Mouse (Mus musculus) ES-Bruce4 (cell line): ENCODE data around the gene Ubiad1. TPM values are rescaled to one million over a fixed set of nuclear protein-coding genes. Genes with fewer than 3 reads are reported as not detected.
A peak's percentile ranks its signal among the peaks of the same experiment; 100 is the strongest.

Experiments
- H3K27ac ChIP-seq: 2 replicates; pipeline ENCODE4 v1.5.1; 2012; ENCODE audit warnings: low read length, inconsistent platforms; ENCODE audit not compliant: insufficient read depth
- H3K27me3 ChIP-seq: 2 replicates; pipeline ENCODE4 v1.6.1; 2012; ENCODE audit warnings: mild to moderate bottlenecking, low read length, inconsistent platforms; ENCODE audit not compliant: control insufficient read depth, poor library complexity, insufficient read depth, severe bottlenecking
- H3K36me3 ChIP-seq: 2 replicates; pipeline ENCODE4 v1.6.1; 2012; ENCODE audit warnings: inconsistent platforms, mild to moderate bottlenecking, low read length, moderate library complexity; ENCODE audit not compliant: control insufficient read depth, poor library complexity, insufficient read depth, severe bottlenecking
- H3K4me1 ChIP-seq: one replicate; pipeline ENCODE4 v1.8.1; 2011; ENCODE audit warnings: low read length; ENCODE audit not compliant: control insufficient read depth, insufficient read depth
- H3K4me3 ChIP-seq: 2 replicates; pipeline ENCODE4 v1.5.1; 2011; ENCODE audit warnings: low read depth, mild to moderate bottlenecking, low read length
- H3K9ac ChIP-seq: 2 replicates; pipeline ENCODE4 v1.6.1; 2012; ENCODE audit warnings: low read depth, mild to moderate bottlenecking, inconsistent platforms; ENCODE audit not compliant: poor library complexity, severe bottlenecking
- H3K9me3 ChIP-seq: replicated peaks from 2 replicates; pipeline ENCODE4 v1.6.1; 2012; ENCODE audit warnings: mild to moderate bottlenecking, low read length, inconsistent platforms; ENCODE audit not compliant: control insufficient read depth, poor library complexity, insufficient read depth, severe bottlenecking
- CTCF ChIP-seq: IDR thresholded peaks from one replicate; pipeline ENCODE4 v1.8.1; 2011; ENCODE audit warnings: low read depth, low read length
- EP300 ChIP-seq: IDR thresholded peaks from 2 replicates; pipeline ENCODE4 v1.6.1; 2011; ENCODE audit warnings: low read depth, low read length; ENCODE audit not compliant: insufficient read depth
- POLR2A ChIP-seq: IDR thresholded peaks from one replicate; pipeline ENCODE4 v1.8.1; 2011; ENCODE audit warnings: low read length; ENCODE audit not compliant: insufficient read depth
- polyA plus RNA-seq: library from polyadenylated mRNA; stranded (reverse); fragments of >200 nt; gene quantifications from 2 replicates; pipeline ENCODE4 v1.2.4, GENCODE M21; 2011; ENCODE audit warnings: low read depth; ENCODE audit not compliant: missing spikeins, insufficient read depth, insufficient read length

Ubiad1 gene
- polyA plus RNA-seq, 1 experiment = 10.3 TPM

- no peaks in the 10 kb centered on the region for H3K4me1 ChIP-seq
- H3K27ac ChIP-seq = no peak overlapping the region
- H3K4me3 ChIP-seq = no peak overlapping the region
- H3K9me3 ChIP-seq = no peaks in the 10 kb centered on the region
- no peaks in the 10 kb centered on the region for H3K27me3 ChIP-seq
- peaks cover 7% of the 10 kb centered on the region for H3K36me3 ChIP-seq
- no peak for TF ChIP-seq POLR2A
- no peak for TF ChIP-seq EP300
- TF ChIP-seq CTCF = no peak
- no peak overlapping the region for H3K9ac ChIP-seq
These were observed 16.2 kb upstream of the Ubiad1 start for GRCm38 (mm10) chr4:148460656-148461284.

- no peaks in the 10 kb centered on the region for H3K4me1 ChIP-seq
- no peak for TF ChIP-seq POLR2A
- no peak for TF ChIP-seq CTCF
- TF ChIP-seq EP300 = no peak
- H3K36me3 ChIP-seq = peaks cover 4% of the 10 kb centered on the region; the same call in 1 of the 2 replicates
- no peak overlapping the region for H3K27ac ChIP-seq
- no peak overlapping the region for H3K9ac ChIP-seq
- no peaks in the 10 kb centered on the region for H3K9me3 ChIP-seq
- no peaks in the 10 kb centered on the region for H3K27me3 ChIP-seq
- no peak overlapping the region for H3K4me3 ChIP-seq
These were observed 11.0 kb upstream of the Ubiad1 start for GRCm38 (mm10) chr4:148455477-148456025.

- peaks cover 4% of the 10 kb centered on the region; the same call in 1 of the 2 replicates for H3K36me3 ChIP-seq
These were observed 9.1 kb upstream of the Ubiad1 start for GRCm38 (mm10) chr4:148453707-148454106.

GRCm38 (mm10) chr4:148448853-148449245 is 4.3 kb upstream of the Ubiad1 start:
- Histone ChIP-seq H3K36me3 (peaks cover 4% of the 10 kb centered on the region; the same call in 1 of the 2 replicates), H3K9ac (peak overlapping the region; percentile 87)
- no peak for TF ChIP-seq CTCF
- no peak for TF ChIP-seq EP300
- no peak for TF ChIP-seq POLR2A

More at GRCm38 (mm10) chr4:148453707-148454106, 9.1 kb upstream of the Ubiad1 start:
- Histone ChIP-seq H3K4me3 (no peak overlapping the region), H3K27ac (no peak overlapping the region), H3K9me3 (no peaks in the 10 kb centered on the region), H3K9ac (no peak overlapping the region), H3K27me3 (no peaks in the 10 kb centered on the region), H3K4me1 (peaks cover 1% of the 10 kb centered on the region)
- no peak for TF ChIP-seq EP300
- no peak for TF ChIP-seq POLR2A
- no peak for TF ChIP-seq CTCF

GRCm38 (mm10) chr4:148448179-148448852 is 3.7 kb upstream of the Ubiad1 start, which contains the start of gene Mtor:
Gene Mtor, plus strand, starts transcription at chr4:148448611.
- peaks cover 1% of the 10 kb centered on the region for H3K4me1 ChIP-seq
- no peaks in the 10 kb centered on the region for H3K27me3 ChIP-seq
- peaks cover 4% of the 10 kb centered on the region; the same call in 1 of the 2 replicates for H3K36me3 ChIP-seq
- H3K9me3 ChIP-seq = no peaks in the 10 kb centered on the region
- H3K9ac ChIP-seq = peak within 1 kb of the TSS; percentile 87
- H3K27ac ChIP-seq = no peak within 1 kb of the TSS; the same call in 1 of the 2 replicates
- no peak for TF ChIP-seq CTCF
- peak; percentile 59 for TF ChIP-seq POLR2A
- TF ChIP-seq EP300 = 0 out of 2 replicates have a peak, but pooled peaks have one; percentile 35
- H3K4me3 ChIP-seq = peak within 1 kb of the TSS; percentile 99

More at GRCm38 (mm10) chr4:148448853-148449245, 4.3 kb upstream of the Ubiad1 start:
- peak overlapping the region; percentile 84 for H3K4me3 ChIP-seq
- H3K27me3 ChIP-seq = no peaks in the 10 kb centered on the region
- peaks cover 1% of the 10 kb centered on the region for H3K4me1 ChIP-seq
- H3K9me3 ChIP-seq = no peaks in the 10 kb centered on the region
- H3K27ac ChIP-seq = no peak overlapping the region

GRCm38 (mm10) chr4:148442598-148442997 is 2.0 kb downstream of the Ubiad1 start:
- no peaks in the 10 kb centered on the region for H3K9me3 ChIP-seq
- no peak overlapping the region for H3K4me3 ChIP-seq
- no peak overlapping the region for H3K9ac ChIP-seq
- no peaks in the 10 kb centered on the region for H3K4me1 ChIP-seq
- H3K27ac ChIP-seq = no peak overlapping the region
- no peaks in the 10 kb centered on the region for H3K36me3 ChIP-seq
- TF ChIP-seq CTCF = no peak
- TF ChIP-seq POLR2A = no peak
- no peak for TF ChIP-seq EP300
- no peaks in the 10 kb centered on the region for H3K27me3 ChIP-seq
